Mouse (Mus musculus): ENCODE results near the gene Olfr1371. TPM values are rescaled to one million over a fixed set of nuclear protein-coding genes. Genes with fewer than 3 reads are reported as not detected.

The Olfr1371 gene
- not detected for polyA plus RNA-seq (2017; shearing (Covaris generic))

GRCm38 (mm10) chr11:52213887-52214286, at the start of gene Olfr1371:
Gene Olfr1371 (minus strand): TSS chr11:52213987.

GRCm38 (mm10) chr11:52231606-52232541, 18.1 kb upstream of the Olfr1371 start, which contains the start of gene Skp1a:
Gene Skp1a (plus strand): TSS chr11:52231995.

Other genes starting within 250 kb of the Olfr1371 start
- 167 TPM for gene Cdkn2aipnl, start 246.3 kb downstream of the Olfr1371 start, polyA plus RNA-seq (2017; shearing (Covaris generic))
- gene Ube2b, start 213.2 kb downstream of the Olfr1371 start, polyA plus RNA-seq (2017; shearing (Covaris generic)): 300 TPM
- 7.6 TPM for gene Cdkl3, start 209.8 kb downstream of the Olfr1371 start, polyA plus RNA-seq (2017; shearing (Covaris generic))
- gene Ppp2ca, start 115.3 kb downstream of the Olfr1371 start, polyA plus RNA-seq (2017; shearing (Covaris generic)): 7.2 TPM
- gene Olfr1373, start 68.5 kb downstream of the Olfr1371 start, polyA plus RNA-seq (2017; shearing (Covaris generic)): not detected
- gene Skp1a, start 18.0 kb upstream of the Olfr1371 start, polyA plus RNA-seq (2017; shearing (Covaris generic)): 349 TPM
- gene Tcf7, start 69.0 kb upstream of the Olfr1371 start, polyA plus RNA-seq (2017; shearing (Covaris generic)): 221 TPM
- 98.7 TPM for gene Vdac1, start 146.9 kb upstream of the Olfr1371 start, polyA plus RNA-seq (2017; shearing (Covaris generic))
- gene 9530068E07Rik, start 182.4 kb upstream of the Olfr1371 start, polyA plus RNA-seq (2017; shearing (Covaris generic)): 122 TPM